Mouse (Mus musculus): ENCODE results near the gene Tmem51. TPM values are rescaled to one million over a fixed set of nuclear protein-coding genes. Genes with fewer than 3 reads are reported as not detected.

Tmem51 gene
- polyA plus RNA-seq, 1 experiment from 2014 or later, result 5.9 TPM

GRCm38 (mm10) chr4:142066576-142066975 lies 17.5 kb downstream of the Tmem51 start:
- 0 out of 2 replicates have a peak, but pooled peaks cover 3% of the 10 kb centered on the region for H3K27me3 ChIP-seq (replicated peaks)
- H3K4me3 ChIP-seq (replicated peaks), result no peak overlapping the region
- H3K36me3 ChIP-seq, result no peaks in the 10 kb centered on the region
- H3K9me3 ChIP-seq (replicated peaks), result no peaks in the 10 kb centered on the region
- no peak for ATAC-seq (ENCODE audit: low FRiP score)
- peaks cover 29% of the 10 kb centered on the region for H3K4me1 ChIP-seq
- 21% methylated on average over 4 of the region's 4 CpGs for WGBS
- H3K27ac ChIP-seq (replicated peaks), result peak overlapping the region; percentile 18; the same call in 1 of the 2 replicates
- H3K4me2 ChIP-seq, result no peak overlapping the region
- H3K9ac ChIP-seq (replicated peaks), result no peak overlapping the region

- H3K4me2 ChIP-seq, result no peak overlapping the region
- H3K27me3 ChIP-seq (replicated peaks), result 0 out of 2 replicates have a peak, but pooled peaks cover 3% of the 10 kb centered on the region
- WGBS, result 79% methylated on average over 6 of the region's 6 CpGs
- peak overlapping the region; percentile 18; the same call in 1 of the 2 replicates for H3K27ac ChIP-seq (replicated peaks)
- H3K36me3 ChIP-seq, result no peaks in the 10 kb centered on the region
- H3K9ac ChIP-seq (replicated peaks), result no peak overlapping the region
- H3K4me1 ChIP-seq, result peaks cover 30% of the 10 kb centered on the region
- H3K4me3 ChIP-seq (replicated peaks), result no peak overlapping the region
- no peaks in the 10 kb centered on the region for H3K9me3 ChIP-seq (replicated peaks)
- no peak for ATAC-seq (ENCODE audit: low FRiP score)
Observed at GRCm38 (mm10) chr4:142065835-142066234, 18.3 kb downstream of the Tmem51 start.

GRCm38 (mm10) chr4:142065270-142065669 lies 18.8 kb downstream of the Tmem51 start:
- H3K4me3 ChIP-seq (replicated peaks), result no peak overlapping the region
- H3K27ac ChIP-seq (replicated peaks), result no peak overlapping the region
- no peaks in the 10 kb centered on the region for H3K9me3 ChIP-seq (replicated peaks)
- WGBS, result 73% methylated on average over 8 of the region's 8 CpGs
- H3K4me1 ChIP-seq, result peaks cover 30% of the 10 kb centered on the region
- H3K4me2 ChIP-seq, result no peak overlapping the region
- ATAC-seq (ENCODE audit: low FRiP score), result no peak
- H3K27me3 ChIP-seq (replicated peaks), result 0 out of 2 replicates have a peak, but pooled peaks cover 3% of the 10 kb centered on the region
- H3K9ac ChIP-seq (replicated peaks), result no peak overlapping the region
- H3K36me3 ChIP-seq, result no peaks in the 10 kb centered on the region

- no peak overlapping the region for H3K4me2 ChIP-seq
- 92% methylated on average over 11 of the region's 11 CpGs for WGBS
- H3K36me3 ChIP-seq, result no peaks in the 10 kb centered on the region
- ATAC-seq (ENCODE audit: low FRiP score), result no peak
- no peaks in the 10 kb centered on the region for H3K9me3 ChIP-seq (replicated peaks)
- no peak overlapping the region for H3K4me3 ChIP-seq (replicated peaks)
- H3K9ac ChIP-seq (replicated peaks), result no peak overlapping the region
- no peak overlapping the region for H3K27ac ChIP-seq (replicated peaks)
- H3K27me3 ChIP-seq (replicated peaks), result 0 out of 2 replicates have a peak, but pooled peaks cover 3% of the 10 kb centered on the region
- peaks cover 30% of the 10 kb centered on the region for H3K4me1 ChIP-seq
Observed at GRCm38 (mm10) chr4:142064582-142065228, 19.4 kb downstream of the Tmem51 start.

GRCm38 (mm10) chr4:142063057-142063534 lies 21.0 kb downstream of the Tmem51 start:
- no peaks in the 10 kb centered on the region for H3K36me3 ChIP-seq
- H3K9me3 ChIP-seq (replicated peaks), result no peaks in the 10 kb centered on the region
- ATAC-seq (ENCODE audit: low FRiP score), result no peak
- peaks cover 23% of the 10 kb centered on the region for H3K4me1 ChIP-seq
- no peak overlapping the region for H3K27ac ChIP-seq (replicated peaks)
- H3K9ac ChIP-seq (replicated peaks), result no peak overlapping the region
- no peak overlapping the region for H3K4me3 ChIP-seq (replicated peaks)
- WGBS, result 94% methylated on average over 8 of the region's 8 CpGs
- H3K4me2 ChIP-seq, result no peak overlapping the region
- H3K27me3 ChIP-seq (replicated peaks), result no peaks in the 10 kb centered on the region

- no peak overlapping the region for H3K9ac ChIP-seq (replicated peaks)
- H3K4me3 ChIP-seq (replicated peaks), result no peak overlapping the region
- H3K9me3 ChIP-seq (replicated peaks), result no peaks in the 10 kb centered on the region
- 79% methylated on average over 23 of the region's 23 CpGs for WGBS
- H3K36me3 ChIP-seq, result no peaks in the 10 kb centered on the region
- no peak overlapping the region for H3K27ac ChIP-seq (replicated peaks)
- no peak overlapping the region for H3K4me2 ChIP-seq
- no peaks in the 10 kb centered on the region for H3K27me3 ChIP-seq (replicated peaks)
- peaks cover 27% of the 10 kb centered on the region for H3K4me1 ChIP-seq
- ATAC-seq (ENCODE audit: low FRiP score), result no peak
Observed at GRCm38 (mm10) chr4:142061485-142062240, 22.4 kb downstream of the Tmem51 start.

- no peak overlapping the region for H3K27ac ChIP-seq (replicated peaks)
- no peak for ATAC-seq (ENCODE audit: low FRiP score)
- no peaks in the 10 kb centered on the region for H3K9me3 ChIP-seq (replicated peaks)
- no peak overlapping the region for H3K4me3 ChIP-seq (replicated peaks)
- no peak overlapping the region for H3K4me2 ChIP-seq
- H3K36me3 ChIP-seq, result no peaks in the 10 kb centered on the region
- no peak overlapping the region for H3K9ac ChIP-seq (replicated peaks)
- no peaks in the 10 kb centered on the region for H3K27me3 ChIP-seq (replicated peaks)
- H3K4me1 ChIP-seq, result peaks cover 19% of the 10 kb centered on the region
- WGBS, result 39% methylated on average over 18 of the region's 18 CpGs
Observed at GRCm38 (mm10) chr4:142060455-142061378, 23.4 kb downstream of the Tmem51 start.

GRCm38 (mm10) chr4:142059841-142060193 lies 24.3 kb downstream of the Tmem51 start:
- no peak overlapping the region for H3K4me3 ChIP-seq (replicated peaks)
- no peaks in the 10 kb centered on the region for H3K27me3 ChIP-seq (replicated peaks)
- 84% methylated on average over 8 of the region's 8 CpGs for WGBS
- H3K36me3 ChIP-seq, result no peaks in the 10 kb centered on the region
- no peak overlapping the region for H3K9ac ChIP-seq (replicated peaks)
- no peaks in the 10 kb centered on the region for H3K9me3 ChIP-seq (replicated peaks)
- H3K4me2 ChIP-seq, result no peak overlapping the region
- no peak overlapping the region for H3K27ac ChIP-seq (replicated peaks)
- ATAC-seq (ENCODE audit: low FRiP score), result no peak
- H3K4me1 ChIP-seq, result peaks cover 19% of the 10 kb centered on the region

- Histone ChIP-seq H3K27ac (replicated peaks) (no peak overlapping the region), H3K9ac (replicated peaks) (no peak overlapping the region), H3K4me2 (no peak overlapping the region), H3K9me3 (replicated peaks) (no peaks in the 10 kb centered on the region), H3K36me3 (no peaks in the 10 kb centered on the region), H3K4me3 (replicated peaks) (no peak overlapping the region), H3K4me1 (peaks cover 19% of the 10 kb centered on the region), H3K27me3 (replicated peaks) (no peaks in the 10 kb centered on the region)
- WGBS, result 77% methylated on average over 13 of the region's 13 CpGs
- no peak for ATAC-seq (ENCODE audit: low FRiP score)
Observed at GRCm38 (mm10) chr4:142059113-142059840, 24.8 kb downstream of the Tmem51 start.

- no peak for ATAC-seq (ENCODE audit: low FRiP score)
- Histone ChIP-seq H3K9me3 (replicated peaks) (no peaks in the 10 kb centered on the region), H3K4me2 (no peak overlapping the region), H3K36me3 (no peaks in the 10 kb centered on the region), H3K9ac (replicated peaks) (no peak overlapping the region), H3K4me3 (replicated peaks) (no peak overlapping the region), H3K4me1 (peaks cover 19% of the 10 kb centered on the region), H3K27ac (replicated peaks) (no peak overlapping the region), H3K27me3 (replicated peaks) (no peaks in the 10 kb centered on the region)
- WGBS, result 78% methylated on average over 22 of the region's 22 CpGs
Observed at GRCm38 (mm10) chr4:142057529-142058216, 26.4 kb downstream of the Tmem51 start.

All from neural tube, embryonic 15.5 days (tissue).